Mouse (Mus musculus) myocyte (in vitro differentiated cells): ENCODE measurements around the gene Ifna2.

Experiments
- POLR2A ChIP-seq: IDR thresholded peaks from one replicate; pipeline ENCODE4 v1.6.1; 2011; ENCODE audit warnings: low read depth, mild to moderate bottlenecking, control low read depth, moderate library complexity; ENCODE audit not compliant: insufficient read length
- REST ChIP-seq: IDR thresholded peaks from one replicate; pipeline ENCODE4 v1.6.1; 2011; ENCODE audit warnings: mild to moderate bottlenecking, control low read depth, moderate library complexity; ENCODE audit not compliant: insufficient read depth, insufficient read length
- TCF12 ChIP-seq: IDR thresholded peaks from one replicate; pipeline ENCODE4 v1.6.1; 2011; ENCODE audit warnings: mild to moderate bottlenecking, control low read depth; ENCODE audit not compliant: poor library complexity, insufficient read depth, severe bottlenecking
- TCF3 ChIP-seq: IDR thresholded peaks from one replicate; pipeline ENCODE4 v1.6.1; 2011; ENCODE audit warnings: low read depth, control low read depth; ENCODE audit not compliant: insufficient read length
- USF1 ChIP-seq: IDR thresholded peaks from one replicate; pipeline ENCODE4 v1.6.1; 2011; ENCODE audit warnings: low read depth, mild to moderate bottlenecking, control low read depth, moderate library complexity

- TF ChIP-seq USF1 (no peak), POLR2A (no peak), TCF12 (no peak), REST (no peak), TCF3 (no peak)
Measured at GRCm38 (mm10) chr4:88681353-88681752, 2.4 kb downstream of the Ifna2 start.
